Comparison of ENCODE assay signal across 9 mouse cellular contexts in genomic region chr4:59850181-59850580, GRCm38 (mm10). TPM values are rescaled to one million over a fixed set of nuclear protein-coding genes. Genes with fewer than 3 reads are reported as not detected.
DNase-seq lines count a peak whose midpoint lies in the region; ATAC-seq and TF ChIP-seq lines count a peak whose summit lies in the region.
"Had no signal": no experiment of that assay in that cellular context is flagged by ENCODE, and none has a peak within 500 bp of the region (broad histone marks: within the 10 kb centered on the region; RNA-seq: fewer than 3 reads in every experiment).

No protein-coding gene starts in this region.

- H3K4me3 ChIP-seq in kidney, embryonic 14.5 days (ENCODE audit: low read length): no peak overlapping the region
- H3K4me3 ChIP-seq in liver, embryonic 13.5 days (replicated peaks): no peak overlapping the region
- H3K4me3 ChIP-seq in neural tube, embryonic 11.5 days (ENCODE audit: low read depth, low read length): no peak overlapping the region
- no peak overlapping the region for H3K4me3 ChIP-seq in stomach, postnatal 0 days (ENCODE audit: low read depth, low read length)
- H3K4me3 ChIP-seq: embryonic facial prominence, embryonic 12.5 days had no signal

- H3K4me1 ChIP-seq in kidney, embryonic 14.5 days (ENCODE audit: control insufficient read depth, insufficient read depth, low read length): peaks cover under 1% of the 10 kb centered on the region; the same call in 1 of the 2 replicates
- 0 out of 2 replicates have a peak, but pooled peaks cover 7% of the 10 kb centered on the region for H3K4me1 ChIP-seq in liver, embryonic 13.5 days (replicated peaks)
- no peaks in the 10 kb centered on the region for H3K4me1 ChIP-seq in neural tube, embryonic 11.5 days (ENCODE audit: control insufficient read depth, insufficient read depth, low read length)
- H3K4me1 ChIP-seq in stomach, postnatal 0 days (replicated peaks; ENCODE audit: control insufficient read depth, insufficient read depth): no peaks in the 10 kb centered on the region
- H3K4me1 ChIP-seq: embryonic facial prominence, embryonic 12.5 days had no signal

- 78% methylated on average over 2 of the region's 2 CpGs for WGBS in kidney, embryonic 14.5 days
- 72% methylated on average over 2 of the region's 2 CpGs for WGBS in liver, embryonic 13.5 days (ENCODE audit: insufficient replicate concordance)
- 69% methylated on average over 2 of the region's 2 CpGs for WGBS in neural tube, embryonic 11.5 days
- 57% methylated on average over 2 of the region's 2 CpGs for WGBS in stomach, postnatal 0 days

- no peak overlapping the region for H3K27ac ChIP-seq in kidney, embryonic 14.5 days (ENCODE audit: low read depth, low read length)
- no peak overlapping the region for H3K27ac ChIP-seq in liver, embryonic 13.5 days
- H3K27ac ChIP-seq in neural tube, embryonic 11.5 days (ENCODE audit: low read depth, low read length): no peak overlapping the region
- no peak overlapping the region for H3K27ac ChIP-seq in stomach, postnatal 0 days (replicated peaks)
- H3K27ac ChIP-seq: embryonic facial prominence, embryonic 12.5 days had no signal

- 0 out of 2 replicates have a peak, but pooled peaks cover 3% of the 10 kb centered on the region for H3K9me3 ChIP-seq in kidney, embryonic 14.5 days (ENCODE audit: control insufficient read depth, low read length)
- H3K9me3 ChIP-seq in liver, embryonic 13.5 days (replicated peaks): no peaks in the 10 kb centered on the region
- no peaks in the 10 kb centered on the region for H3K9me3 ChIP-seq in neural tube, embryonic 11.5 days (ENCODE audit: control insufficient read depth, low read length)
- no peaks in the 10 kb centered on the region for H3K9me3 ChIP-seq in stomach, postnatal 0 days (ENCODE audit: control insufficient read depth, low read length)

- peak; percentile 88 for TF ChIP-seq CTCF in stomach, postnatal 0 days (IDR thresholded peaks at IDR 0.05; ENCODE audit: low read depth)

- ATAC-seq in activated CD4-positive, CD25-positive, alpha-beta regulatory T cell, adult 4 months: peak; percentile 77
- ATAC-seq in kidney, embryonic 14.5 days (ENCODE audit: low FRiP score, low TSS enrichment): peak; percentile 51; the same call in 1 of the 2 replicates
- peak; percentile 43; the same call in 1 of the 2 replicates for ATAC-seq in liver, embryonic 13.5 days (ENCODE audit: low read depth)
- peak; percentile 48; the same call in 1 of the 2 replicates for ATAC-seq in neural tube, embryonic 11.5 days (ENCODE audit: insufficient read depth, low FRiP score, low TSS enrichment)
- ATAC-seq in stomach, postnatal 0 days (ENCODE audit: low FRiP score, low TSS enrichment): 0 out of 2 replicates have a peak, but pooled peaks have one; percentile 21

- H3K36me3 ChIP-seq in kidney, embryonic 14.5 days (ENCODE audit: control insufficient read depth, insufficient read depth, low read length): no peaks in the 10 kb centered on the region
- peaks cover 9% of the 10 kb centered on the region for H3K36me3 ChIP-seq in liver, embryonic 13.5 days
- no peaks in the 10 kb centered on the region for H3K36me3 ChIP-seq in neural tube, embryonic 11.5 days (ENCODE audit: control insufficient read depth, insufficient read depth, low read length)
- H3K36me3 ChIP-seq in stomach, postnatal 0 days (ENCODE audit: control insufficient read depth, insufficient read depth, low read length): no peaks in the 10 kb centered on the region

- H3K9ac ChIP-seq in kidney, embryonic 14.5 days (ENCODE audit: low read depth, low read length): no peak overlapping the region
- H3K9ac ChIP-seq in liver, embryonic 13.5 days: no peak overlapping the region
- H3K9ac ChIP-seq in neural tube, embryonic 11.5 days (ENCODE audit: low read length): no peak overlapping the region
- H3K9ac ChIP-seq in stomach, postnatal 0 days (ENCODE audit: low read length): no peak overlapping the region
- H3K9ac ChIP-seq: embryonic facial prominence, embryonic 12.5 days had no signal

- H3K4me2 ChIP-seq in kidney, embryonic 14.5 days (replicated peaks; ENCODE audit: low read depth, low read length): no peak overlapping the region
- no peak overlapping the region for H3K4me2 ChIP-seq in liver, embryonic 13.5 days
- no peak overlapping the region for H3K4me2 ChIP-seq in neural tube, embryonic 11.5 days (ENCODE audit: low read depth)
- H3K4me2 ChIP-seq in stomach, postnatal 0 days (replicated peaks; ENCODE audit: low read depth): no peak overlapping the region
- H3K4me2 ChIP-seq: embryonic facial prominence, embryonic 12.5 days had no signal

- no peaks in the 10 kb centered on the region for H3K27me3 ChIP-seq in kidney, embryonic 14.5 days (ENCODE audit: control insufficient read depth, insufficient read depth, low read length)
- H3K27me3 ChIP-seq in liver, embryonic 13.5 days: no peaks in the 10 kb centered on the region
- no peaks in the 10 kb centered on the region for H3K27me3 ChIP-seq in neural tube, embryonic 11.5 days (ENCODE audit: control insufficient read depth, insufficient read depth, low read length)
- no peaks in the 10 kb centered on the region for H3K27me3 ChIP-seq in stomach, postnatal 0 days (ENCODE audit: control insufficient read depth, insufficient read depth, low read length)
- H3K27me3 ChIP-seq: embryonic facial prominence, embryonic 12.5 days had no signal

- peak; percentile 81 for DNase-seq in 416B (ENCODE audit: low read depth)
- peak; percentile 48 to 76 for DNase-seq in cerebellum, postnatal 4 days (ENCODE audit: low spot score in 2 of 2)
- peak; percentile 50 to 70 for DNase-seq in gastrocnemius, postnatal 4 days (ENCODE audit: low spot score in 2 of 2)
- peak; percentile 45 for DNase-seq in liver, embryonic 13.5 days
- DNase-seq in neural tube, embryonic 11.5 days (ENCODE audit: low spot score): peak; percentile 69
- peak; percentile 76 for DNase-seq in stomach, postnatal 0 days (ENCODE audit: low spot score)

- TF ChIP-seq EP300 in stomach, postnatal 0 days (optimal IDR thresholded peaks at IDR 0.05): no peak

RNA-seq across cellular contexts. Expression of gene Snx30, which starts 44.5 kb away (rescaled TPM):
- 1 to 10 TPM; 1.6 to 1.9 TPM for polyA plus RNA-seq in activated CD4-positive, CD25-positive, alpha-beta regulatory T cell, adult 4 months (2017; shearing (Covaris generic))
- 10 to 100 TPM; 14.8 to 15.8 TPM for total RNA-seq in gastrocnemius, postnatal 4 days (2021)
- 7.9 and 12.1 TPM in 2 replicates for polyA plus RNA-seq in kidney, embryonic 14.5 days (2014; fragmentation: Nextera tagmentation; extraction: Ambion mirVana)
- 3.4 and 4.5 TPM in 2 replicates for polyA plus RNA-seq in liver, embryonic 13.5 days (2015; fragmentation: Nextera tagmentation; extraction: Ambion mirVana)
- polyA plus RNA-seq in neural tube, embryonic 11.5 days (2014; fragmentation: Nextera tagmentation; extraction: Ambion mirVana): 10.6 and 14.4 TPM in 2 replicates
- polyA plus RNA-seq in stomach, postnatal 0 days (2015; fragmentation: Nextera tagmentation; extraction: Ambion mirVana): 3.0 and 3.5 TPM in 2 replicates

RNA-seq across cellular contexts. Expression of gene Inip, which starts 48.8 kb away (rescaled TPM):
- polyA plus RNA-seq in activated CD4-positive, CD25-positive, alpha-beta regulatory T cell, adult 4 months (2017; shearing (Covaris generic)): 10 to 100 TPM; 37.2 to 44.7 TPM
- total RNA-seq in gastrocnemius, postnatal 4 days (2021): 1 to 10 TPM; 7.5 to 9.3 TPM
- polyA plus RNA-seq in kidney, embryonic 14.5 days (2014; fragmentation: Nextera tagmentation; extraction: Ambion mirVana): 55.5 and 69.3 TPM in 2 replicates
- 24.7 and 30.0 TPM in 2 replicates for polyA plus RNA-seq in liver, embryonic 13.5 days (2015; fragmentation: Nextera tagmentation; extraction: Ambion mirVana)
- 90.2 and 95.9 TPM in 2 replicates for polyA plus RNA-seq in neural tube, embryonic 11.5 days (2014; fragmentation: Nextera tagmentation; extraction: Ambion mirVana)
- polyA plus RNA-seq in stomach, postnatal 0 days (2015; fragmentation: Nextera tagmentation; extraction: Ambion mirVana): 22.2 and 23.5 TPM in 2 replicates

Comparison
In these comparisons a context has a peak if more than half of its experiments do, and no peak if none do; other contexts are left out.
1. ATAC-seq: peak in every context shown above with its lines; median percentile 77 in activated CD4-positive, CD25-positive, alpha-beta regulatory T cell, adult 4 months; 51 in kidney, embryonic 14.5 days; 48 in neural tube, embryonic 11.5 days; 43 in liver, embryonic 13.5 days; 21 in stomach, postnatal 0 days.